Mouse (Mus musculus) bone marrow macrophage, adult 2 months (primary cell): ENCODE data around the gene Abca2.

Experiments used
- CTCF ChIP-seq: IDR thresholded peaks from 2 replicates; pipeline ENCODE4 v1.5.1; 2012; ENCODE audit warnings: low read depth, mild to moderate bottlenecking, low read length, moderate library complexity
- POLR2A ChIP-seq: IDR thresholded peaks from 2 replicates; pipeline ENCODE4 v1.6.1; 2012; ENCODE audit warnings: mild to moderate bottlenecking, low read depth, low read length, borderline replicate concordance

GRCm38 (mm10) chr2:25432326-25433098 lies 4.0 kb downstream of the Abca2 start:
- TF ChIP-seq CTCF (no peak), POLR2A (no peak)
